Mouse (Mus musculus): ENCODE measurements at regions not wholly inside any gene's neighbourhood (a gene's known extent, or its start where the extent isn't known, plus 50 kb on each side); places are given as distances from the start of the nearest gene placed in this dataset.

- no peak for DNase-seq (ENCODE audit: low spot score in 2 of 2)
Measured at GRCm38 (mm10) chr8:36304809-36305208, 539.2 kb downstream of the Gm19410 start.

GRCm38 (mm10) chr8:36306336-36306735, 540.7 kb downstream of the Gm19410 start:
- no peak for DNase-seq (ENCODE audit: low spot score in 2 of 2)

- DNase-seq (ENCODE audit: low spot score in 2 of 2) = no peak
Measured at GRCm38 (mm10) chr8:36307496-36307895, 541.9 kb downstream of the Gm19410 start.

GRCm38 (mm10) chr8:36308056-36308455, 542.5 kb downstream of the Gm19410 start:
- no peak for DNase-seq (ENCODE audit: low spot score in 2 of 2)

GRCm38 (mm10) chr8:36309326-36309725, 543.7 kb downstream of the Gm19410 start:
- no peak for DNase-seq (ENCODE audit: low spot score in 2 of 2)

- no peak for DNase-seq (ENCODE audit: low spot score in 2 of 2)
Measured at GRCm38 (mm10) chr8:36309952-36310351, 544.4 kb downstream of the Gm19410 start.

- DNase-seq (ENCODE audit: low spot score in 2 of 2) = no peak
Measured at GRCm38 (mm10) chr8:36311734-36312133, 546.1 kb downstream of the Gm19410 start.

GRCm38 (mm10) chr8:36312963-36313362, 547.4 kb downstream of the Gm19410 start:
- no peak for DNase-seq (ENCODE audit: low spot score in 2 of 2)

GRCm38 (mm10) chr8:36318396-36318795, 552.8 kb downstream of the Gm19410 start:
- no peak for DNase-seq (ENCODE audit: low spot score in 2 of 2)

GRCm38 (mm10) chr8:36318884-36319283, 553.3 kb downstream of the Gm19410 start:
- DNase-seq (ENCODE audit: low spot score in 2 of 2) = no peak

GRCm38 (mm10) chr8:36319314-36319959, 553.8 kb downstream of the Gm19410 start:
- DNase-seq (ENCODE audit: low spot score in 2 of 2) = no peak

- no peak for DNase-seq (ENCODE audit: low spot score in 2 of 2)
Measured at GRCm38 (mm10) chr8:36322125-36322524, 556.5 kb downstream of the Gm19410 start.

GRCm38 (mm10) chr8:36322578-36322977, 557.0 kb downstream of the Gm19410 start:
- no peak for DNase-seq (ENCODE audit: low spot score in 2 of 2)

GRCm38 (mm10) chr8:36338628-36339027, 573.0 kb downstream of the Gm19410 start:
- DNase-seq (ENCODE audit: low spot score in 2 of 2) = no peak

- DNase-seq (ENCODE audit: low spot score in 2 of 2) = no peak
Measured at GRCm38 (mm10) chr8:36339449-36339848, 573.9 kb downstream of the Gm19410 start.

- no peak for DNase-seq (ENCODE audit: low spot score in 2 of 2)
Measured at GRCm38 (mm10) chr8:36340454-36340853, 574.9 kb downstream of the Gm19410 start.

GRCm38 (mm10) chr8:36341965-36342364, 576.4 kb downstream of the Gm19410 start:
- DNase-seq (ENCODE audit: low spot score in 2 of 2) = no peak

GRCm38 (mm10) chr8:36342650-36343049, 577.1 kb downstream of the Gm19410 start:
- DNase-seq (ENCODE audit: low spot score in 2 of 2) = no peak

GRCm38 (mm10) chr8:36346682-36347324, 581.2 kb downstream of the Gm19410 start:
- DNase-seq (ENCODE audit: low spot score in 2 of 2) = peak; percentile 52 to 77

- no peak for DNase-seq (ENCODE audit: low spot score in 2 of 2)
Measured at GRCm38 (mm10) chr8:36348067-36348466, 582.5 kb downstream of the Gm19410 start.

GRCm38 (mm10) chr8:36354926-36355325, 589.3 kb downstream of the Gm19410 start:
- DNase-seq (ENCODE audit: low spot score in 2 of 2) = no peak

- no peak for DNase-seq (ENCODE audit: low spot score in 2 of 2)
Measured at GRCm38 (mm10) chr8:36358998-36359397, 593.4 kb downstream of the Gm19410 start.

GRCm38 (mm10) chr8:36361255-36361654, 595.7 kb downstream of the Gm19410 start:
- DNase-seq (ENCODE audit: low spot score in 2 of 2) = peak; percentile 43 to 72
